Mouse (Mus musculus): Measurements from ENCODE around the gene Egf. TPM values are rescaled to one million over a fixed set of nuclear protein-coding genes. Genes with fewer than 3 reads are reported as not detected.

The Egf gene
- polyA plus RNA-seq, 1 experiment from 2014 or later, result 0.52 TPM

DNA sequence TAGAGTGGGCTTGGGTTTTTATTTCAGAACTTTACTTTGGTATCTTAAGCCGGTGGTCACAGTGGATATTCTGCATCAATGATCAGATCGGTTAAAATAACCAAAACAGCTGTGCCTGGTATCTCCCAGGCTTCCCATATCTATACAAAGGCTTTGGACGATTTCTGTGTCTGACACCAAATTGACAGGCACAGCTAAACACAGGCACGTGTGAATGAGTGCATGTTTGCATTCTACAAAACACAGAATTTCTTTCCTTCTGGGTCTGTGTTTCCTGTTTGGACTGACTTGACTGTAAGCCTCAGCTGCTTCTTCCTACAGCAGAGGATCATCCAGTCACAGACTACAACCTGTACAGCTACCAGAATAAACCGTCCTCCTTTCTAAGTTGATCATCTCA lies 115.4 kb downstream of the Egf start:
- DNase-seq (ENCODE audit: low spot score) (no peak), ATAC-seq (ENCODE audit: low FRiP score, low TSS enrichment) (no peak)
- Histone ChIP-seq H3K4me3 (ENCODE audit: low read depth, low read length) (no peak overlapping the region), H3K9ac (ENCODE audit: low read length) (no peak overlapping the region), H3K36me3 (ENCODE audit: control insufficient read depth, insufficient read depth, low read length) (no peaks in the 10 kb centered on the region), H3K27ac (replicated peaks) (no peak overlapping the region), H3K27me3 (ENCODE audit: control insufficient read depth, insufficient read depth, low read length) (no peaks in the 10 kb centered on the region), H3K4me2 (replicated peaks; ENCODE audit: low read depth) (no peak overlapping the region), H3K9me3 (ENCODE audit: control insufficient read depth, low read length) (no peaks in the 10 kb centered on the region), H3K4me1 (replicated peaks; ENCODE audit: control insufficient read depth, insufficient read depth) (no peaks in the 10 kb centered on the region)
- WGBS, result 52% methylated on average over 5 of the region's 5 CpGs
- TF ChIP-seq EP300 (optimal IDR thresholded peaks at IDR 0.05), result no peak
- TF ChIP-seq CTCF (IDR thresholded peaks at IDR 0.05; ENCODE audit: low read depth), result no peak

DNA sequence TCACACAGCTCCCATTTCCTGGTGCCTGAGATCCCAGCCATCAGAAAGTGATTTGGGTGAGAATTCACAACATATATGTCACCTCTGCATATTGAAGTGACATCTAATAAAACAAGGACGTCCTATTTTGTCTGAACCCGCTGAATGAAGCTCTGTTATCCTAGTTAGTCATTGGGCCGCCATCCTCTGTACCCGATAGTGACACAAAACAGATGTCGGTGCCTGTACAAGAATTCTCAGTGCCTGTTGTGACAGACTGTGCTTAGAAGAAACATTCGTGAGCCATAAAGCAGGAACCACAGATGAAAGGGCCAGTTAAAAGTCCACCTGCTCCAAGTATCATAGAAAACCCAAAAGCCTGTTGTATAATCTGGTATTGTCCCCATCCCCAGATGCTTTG lies 117.7 kb downstream of the Egf start:
- WGBS, result 76% methylated on average over 6 of the region's 6 CpGs
- DNase-seq (ENCODE audit: low spot score), result no peak
- ATAC-seq (ENCODE audit: low FRiP score, low TSS enrichment), result no peak
- Histone ChIP-seq H3K4me1 (replicated peaks; ENCODE audit: control insufficient read depth, insufficient read depth) (no peaks in the 10 kb centered on the region), H3K9me3 (ENCODE audit: control insufficient read depth, low read length) (no peaks in the 10 kb centered on the region), H3K27me3 (ENCODE audit: control insufficient read depth, insufficient read depth, low read length) (no peaks in the 10 kb centered on the region), H3K36me3 (ENCODE audit: control insufficient read depth, insufficient read depth, low read length) (no peaks in the 10 kb centered on the region), H3K9ac (ENCODE audit: low read length) (no peak overlapping the region), H3K4me2 (replicated peaks; ENCODE audit: low read depth) (no peak overlapping the region), H3K4me3 (ENCODE audit: low read depth, low read length) (no peak overlapping the region), H3K27ac (replicated peaks) (no peak overlapping the region)
- no peak for TF ChIP-seq EP300 (optimal IDR thresholded peaks at IDR 0.05)
- no peak for TF ChIP-seq CTCF (IDR thresholded peaks at IDR 0.05; ENCODE audit: low read depth)

DNA sequence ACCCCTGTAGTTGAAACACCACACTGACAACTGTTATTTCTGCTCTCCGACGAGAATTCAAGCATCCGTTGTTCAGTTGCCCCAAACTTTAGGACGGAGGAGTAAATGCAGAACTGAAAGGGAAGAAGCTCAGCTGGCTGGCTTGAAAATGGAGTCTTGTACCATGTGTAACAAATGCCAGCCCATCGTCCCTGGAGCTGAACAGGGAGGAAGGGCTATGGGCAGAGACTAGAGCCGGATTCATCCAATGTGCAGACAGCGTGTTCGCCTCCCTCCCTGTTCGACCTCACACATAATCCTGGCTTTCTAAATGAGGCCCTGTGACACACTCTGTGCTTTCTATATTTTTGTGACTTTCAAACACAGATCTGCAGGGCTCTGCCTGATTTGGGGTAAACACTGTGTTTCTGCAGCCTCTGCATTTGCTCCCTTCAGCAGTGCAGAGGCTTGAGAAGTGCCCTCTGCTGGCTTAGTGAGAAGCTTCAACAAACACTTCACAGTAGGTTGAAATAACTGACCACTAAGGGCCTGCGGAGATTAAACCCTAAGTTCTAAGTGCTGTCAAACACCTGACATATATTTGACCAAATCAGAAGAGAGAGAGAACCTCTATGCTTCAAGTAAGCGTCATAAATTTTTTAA lies 120.7 kb downstream of the Egf start:
- TF ChIP-seq CTCF (IDR thresholded peaks at IDR 0.05; ENCODE audit: low read depth) (peak; percentile 79), EP300 (optimal IDR thresholded peaks at IDR 0.05) (no peak)
- Histone ChIP-seq H3K4me3 (ENCODE audit: low read depth, low read length) (no peak overlapping the region), H3K4me2 (replicated peaks; ENCODE audit: low read depth) (no peak overlapping the region), H3K9ac (ENCODE audit: low read length) (no peak overlapping the region), H3K27me3 (ENCODE audit: control insufficient read depth, insufficient read depth, low read length) (no peaks in the 10 kb centered on the region), H3K27ac (replicated peaks) (no peak overlapping the region), H3K9me3 (ENCODE audit: control insufficient read depth, low read length) (no peaks in the 10 kb centered on the region), H3K4me1 (replicated peaks; ENCODE audit: control insufficient read depth, insufficient read depth) (no peaks in the 10 kb centered on the region), H3K36me3 (ENCODE audit: control insufficient read depth, insufficient read depth, low read length) (no peaks in the 10 kb centered on the region)
- 71% methylated on average over 11 of the region's 11 CpGs for WGBS
- DNase-seq (ENCODE audit: low spot score) (peak; percentile 28), ATAC-seq (ENCODE audit: low FRiP score, low TSS enrichment) (peak; percentile 68; the same call in 1 of the 2 replicates)

DNA sequence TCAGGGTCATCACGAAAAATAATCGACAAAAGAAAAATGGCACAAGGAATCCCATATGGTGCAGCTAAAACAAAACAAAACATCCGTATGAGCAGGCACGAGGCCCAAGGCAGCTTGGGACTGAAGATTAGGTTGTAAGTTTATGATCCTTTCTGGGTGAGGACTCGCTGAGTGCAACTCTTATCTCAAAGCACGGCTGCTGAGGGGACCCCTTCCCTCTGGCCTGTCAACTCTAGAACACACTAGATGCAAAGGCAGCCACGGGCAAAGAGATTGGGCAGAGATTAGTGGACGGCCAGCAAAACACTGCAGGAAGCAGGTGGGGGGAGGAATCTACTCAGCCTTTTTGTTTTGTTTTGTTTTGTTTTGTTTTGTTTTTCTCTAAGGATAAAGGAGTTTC lies 121.6 kb downstream of the Egf start:
- Histone ChIP-seq H3K4me1 (replicated peaks; ENCODE audit: control insufficient read depth, insufficient read depth) (no peaks in the 10 kb centered on the region), H3K9ac (ENCODE audit: low read length) (no peak overlapping the region), H3K27ac (replicated peaks) (no peak overlapping the region), H3K9me3 (ENCODE audit: control insufficient read depth, low read length) (no peaks in the 10 kb centered on the region), H3K27me3 (ENCODE audit: control insufficient read depth, insufficient read depth, low read length) (no peaks in the 10 kb centered on the region), H3K4me2 (replicated peaks; ENCODE audit: low read depth) (no peak overlapping the region), H3K36me3 (ENCODE audit: control insufficient read depth, insufficient read depth, low read length) (no peaks in the 10 kb centered on the region), H3K4me3 (ENCODE audit: low read depth, low read length) (no peak overlapping the region)
- DNase-seq (ENCODE audit: low spot score) (no peak), ATAC-seq (ENCODE audit: low FRiP score, low TSS enrichment) (no peak)
- TF ChIP-seq CTCF (IDR thresholded peaks at IDR 0.05; ENCODE audit: low read depth) (no peak), EP300 (optimal IDR thresholded peaks at IDR 0.05) (no peak)
- WGBS, result 52% methylated on average over 8 of the region's 8 CpGs

DNA sequence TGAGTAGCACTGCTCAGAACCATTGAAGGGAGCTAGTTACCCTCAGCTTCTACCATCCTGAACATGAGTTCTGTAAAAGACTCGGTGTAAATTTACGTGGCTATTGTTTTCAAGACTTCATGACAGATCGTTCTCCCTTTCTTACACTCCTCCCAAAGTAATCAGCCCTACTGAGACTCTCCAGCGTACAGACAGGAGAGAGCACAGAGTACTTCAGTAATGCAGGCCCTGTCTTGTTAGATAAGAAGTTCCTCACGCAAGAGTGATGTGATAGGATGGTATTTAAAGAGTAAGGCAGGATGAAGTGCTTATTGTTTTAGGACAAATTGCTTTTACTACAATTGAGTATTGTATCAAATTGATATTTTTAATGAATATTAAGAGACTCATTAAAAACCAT lies 123.3 kb downstream of the Egf start:
- Histone ChIP-seq H3K27me3 (ENCODE audit: control insufficient read depth, insufficient read depth, low read length) (no peaks in the 10 kb centered on the region), H3K36me3 (ENCODE audit: control insufficient read depth, insufficient read depth, low read length) (no peaks in the 10 kb centered on the region), H3K4me1 (replicated peaks; ENCODE audit: control insufficient read depth, insufficient read depth) (no peaks in the 10 kb centered on the region), H3K4me2 (replicated peaks; ENCODE audit: low read depth) (no peak overlapping the region), H3K27ac (replicated peaks) (no peak overlapping the region), H3K9ac (ENCODE audit: low read length) (no peak overlapping the region), H3K4me3 (ENCODE audit: low read depth, low read length) (no peak overlapping the region), H3K9me3 (ENCODE audit: control insufficient read depth, low read length) (no peaks in the 10 kb centered on the region)
- ATAC-seq (ENCODE audit: low FRiP score, low TSS enrichment) (no peak), DNase-seq (ENCODE audit: low spot score) (no peak)
- TF ChIP-seq CTCF (IDR thresholded peaks at IDR 0.05; ENCODE audit: low read depth) (no peak), EP300 (optimal IDR thresholded peaks at IDR 0.05) (no peak)
- 84% methylated on average over 5 of the region's 5 CpGs for WGBS

DNA sequence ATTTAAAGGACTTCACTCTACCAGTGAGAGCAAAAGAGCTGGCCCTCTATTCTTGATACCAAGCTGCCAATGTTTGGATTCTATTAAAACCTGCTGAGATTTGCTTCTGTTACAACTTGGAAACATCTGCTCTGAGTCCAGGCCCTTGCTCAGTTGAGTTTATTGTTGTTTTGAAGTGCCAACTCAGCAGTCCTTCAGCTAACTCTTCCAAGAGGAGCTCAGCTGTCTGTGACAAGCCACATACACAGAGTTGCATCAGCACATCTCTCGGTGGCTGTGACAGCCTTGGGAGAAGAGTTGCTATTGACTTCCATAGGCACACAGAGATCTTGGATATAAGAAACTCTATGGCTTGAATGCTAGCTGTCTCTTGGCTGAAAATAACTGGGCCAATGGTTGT lies 124.1 kb downstream of the Egf start:
- Histone ChIP-seq H3K4me2 (replicated peaks; ENCODE audit: low read depth) (no peak overlapping the region), H3K4me3 (ENCODE audit: low read depth, low read length) (no peak overlapping the region), H3K27ac (replicated peaks) (no peak overlapping the region), H3K36me3 (ENCODE audit: control insufficient read depth, insufficient read depth, low read length) (no peaks in the 10 kb centered on the region), H3K4me1 (replicated peaks; ENCODE audit: control insufficient read depth, insufficient read depth) (no peaks in the 10 kb centered on the region), H3K9ac (ENCODE audit: low read length) (no peak overlapping the region), H3K27me3 (ENCODE audit: control insufficient read depth, insufficient read depth, low read length) (no peaks in the 10 kb centered on the region), H3K9me3 (ENCODE audit: control insufficient read depth, low read length) (no peaks in the 10 kb centered on the region)
- no peak for DNase-seq (ENCODE audit: low spot score)
- ATAC-seq (ENCODE audit: low FRiP score, low TSS enrichment), result no peak
- 71% methylated on average over 1 of the region's 1 CpGs for WGBS
- TF ChIP-seq CTCF (IDR thresholded peaks at IDR 0.05; ENCODE audit: low read depth) (no peak), EP300 (optimal IDR thresholded peaks at IDR 0.05) (no peak)

Small RNA genes within 50 kb of the gene (microRNA-seq; reads per million reads assigned to microRNA genes)
- gene Gm24515, result not detected

Other genes starting within 250 kb of the Egf start
- gene Elovl6, start 223.0 kb downstream of the Egf start, polyA plus RNA-seq (2015; fragmentation: Nextera tagmentation; extraction: Ambion mirVana), result 32.9 and 34.2 TPM in 2 replicates
- gene Lrit3, start 48.7 kb upstream of the Egf start, polyA plus RNA-seq (2015; fragmentation: Nextera tagmentation; extraction: Ambion mirVana), result 0.29 and 0.32 TPM in 2 replicates
- gene Rrh, start 67.3 kb upstream of the Egf start, polyA plus RNA-seq (2015; fragmentation: Nextera tagmentation; extraction: Ambion mirVana), result 0.05 TPM in 1 of 2 replicates, not detected in the other
- 41.0 and 48.4 TPM in 2 replicates for gene Gar1, start 76.1 kb upstream of the Egf start, polyA plus RNA-seq (2015; fragmentation: Nextera tagmentation; extraction: Ambion mirVana)
- gene Cfi, start 80.6 kb upstream of the Egf start, polyA plus RNA-seq (2015; fragmentation: Nextera tagmentation; extraction: Ambion mirVana), result 152 and 155 TPM in 2 replicates
- gene Pla2g12a, start 123.3 kb upstream of the Egf start, polyA plus RNA-seq (2015; fragmentation: Nextera tagmentation; extraction: Ambion mirVana), result 64.7 and 66.7 TPM in 2 replicates
- 164 and 176 TPM in 2 replicates for gene Casp6, start 146.1 kb upstream of the Egf start, polyA plus RNA-seq (2015; fragmentation: Nextera tagmentation; extraction: Ambion mirVana)
- gene Mcub, start 214.9 kb upstream of the Egf start, polyA plus RNA-seq (2015; fragmentation: Nextera tagmentation; extraction: Ambion mirVana), result 8.0 and 8.7 TPM in 2 replicates